In genomic region chr2:38423886-38424277, GRCm38 (mm10) we compare ENCODE assay signal across 10 mouse cellular contexts.
A peak's percentile ranks its signal among the peaks of the same experiment; 100 is the strongest.
DNase-seq lines count a peak whose midpoint lies in the region; ATAC-seq lines count a peak whose summit lies in the region.
"Had no signal": no experiment of that assay in that cellular context is flagged by ENCODE, and none has a peak within 500 bp of the region (broad histone marks: within the 10 kb centered on the region; RNA-seq: fewer than 3 reads in every experiment).

No protein-coding gene starts in this region.

- intact Hi-C loops in gastrocnemius, postnatal 14 days (cut with DNase I; ENCODE audit: low total_unique reads), result no loop called here

- H3K9ac ChIP-seq in intestine, embryonic 14.5 days (ENCODE audit: low read length), result no peak overlapping the region
- H3K9ac ChIP-seq in intestine, embryonic 16.5 days (ENCODE audit: low read depth, low read length), result no peak overlapping the region
- peak overlapping the region; percentile 54 for H3K9ac ChIP-seq in forebrain, embryonic 14.5 days (ENCODE audit: low read length)
- H3K9ac ChIP-seq in midbrain, embryonic 12.5 days (replicated peaks), result peak overlapping the region; percentile 13

- H3K36me3 ChIP-seq in intestine, embryonic 14.5 days (ENCODE audit: control insufficient read depth, insufficient read depth, low read length), result no peaks in the 10 kb centered on the region
- H3K36me3 ChIP-seq in intestine, embryonic 16.5 days (ENCODE audit: control insufficient read depth, insufficient read depth, low read length), result no peaks in the 10 kb centered on the region
- H3K36me3 ChIP-seq in forebrain, embryonic 14.5 days (ENCODE audit: control insufficient read depth, insufficient read depth, low read length), result no peaks in the 10 kb centered on the region
- no peaks in the 10 kb centered on the region for H3K36me3 ChIP-seq in midbrain, embryonic 12.5 days

- WGBS in intestine, embryonic 14.5 days, result 34% methylated on average over 7 of the region's 7 CpGs
- 33% methylated on average over 7 of the region's 7 CpGs for WGBS in intestine, embryonic 16.5 days
- 7% methylated on average over 7 of the region's 7 CpGs for WGBS in forebrain, embryonic 14.5 days
- WGBS in midbrain, embryonic 12.5 days, result 11% methylated on average over 7 of the region's 7 CpGs

- H3K27me3 ChIP-seq in intestine, embryonic 14.5 days (replicated peaks; ENCODE audit: control insufficient read depth, insufficient read depth, low read length), result no peaks in the 10 kb centered on the region
- H3K27me3 ChIP-seq in intestine, embryonic 16.5 days (replicated peaks; ENCODE audit: control insufficient read depth, insufficient read depth, low read length), result no peaks in the 10 kb centered on the region
- no peaks in the 10 kb centered on the region for H3K27me3 ChIP-seq in forebrain, embryonic 14.5 days (replicated peaks; ENCODE audit: control insufficient read depth, insufficient read depth, low read length)
- peaks cover 36% of the 10 kb centered on the region for H3K27me3 ChIP-seq in midbrain, embryonic 12.5 days

- ATAC-seq in intestine, embryonic 14.5 days (replicated peaks; ENCODE audit: low FRiP score, low TSS enrichment, low read depth), result no peak
- ATAC-seq in intestine, embryonic 16.5 days, result no peak
- ATAC-seq in forebrain, embryonic 14.5 days, result peak; percentile 49
- peak; percentile 11 for ATAC-seq in midbrain, embryonic 12.5 days (ENCODE audit: low FRiP score, low read depth)
- ATAC-seq in megakaryocyte progenitor cell, adult 5-6 weeks (replicated peaks; ENCODE audit: poor library complexity), result no peak
- ATAC-seq in megakaryocyte, adult 5-6 weeks (ENCODE audit: poor library complexity, severe bottlenecking), result no peak

- H3K4me3 ChIP-seq in intestine, embryonic 14.5 days (ENCODE audit: low read depth, low read length), result no peak overlapping the region
- H3K4me3 ChIP-seq in intestine, embryonic 16.5 days (ENCODE audit: low read length), result no peak overlapping the region
- H3K4me3 ChIP-seq in forebrain, embryonic 14.5 days (ENCODE audit: low read depth, low read length), result no peak overlapping the region
- H3K4me3 ChIP-seq in midbrain, embryonic 12.5 days, result no peak overlapping the region

- H3K4me2 ChIP-seq in intestine, embryonic 14.5 days (ENCODE audit: low read length), result peak overlapping the region; percentile 30; the same call in 1 of the 2 replicates
- H3K4me2 ChIP-seq in intestine, embryonic 16.5 days (ENCODE audit: low read depth, low read length), result no peak overlapping the region
- H3K4me2 ChIP-seq in forebrain, embryonic 14.5 days (ENCODE audit: low read length), result peak overlapping the region; percentile 43
- H3K4me2 ChIP-seq in midbrain, embryonic 12.5 days (replicated peaks), result peak overlapping the region; percentile 37

- no peak for DNase-seq in intestine, embryonic 14.5 days (ENCODE audit: low spot score)
- DNase-seq in cerebellum, adult 18-20 months, result peak; percentile 42 to 52
- peak; percentile 59 for DNase-seq in forebrain, embryonic 14.5 days (ENCODE audit: low spot score)
- no peak for DNase-seq in gastrocnemius, postnatal 14 days
- DNase-seq: adrenal gland, adult 8-10 months; lung, postnatal 10 days had no signal

- peaks cover 9% of the 10 kb centered on the region for H3K4me1 ChIP-seq in intestine, embryonic 14.5 days (replicated peaks; ENCODE audit: control insufficient read depth, insufficient read depth, low read length)
- no peaks in the 10 kb centered on the region for H3K4me1 ChIP-seq in intestine, embryonic 16.5 days (ENCODE audit: control insufficient read depth, insufficient read depth, low read length)
- peaks cover 18% of the 10 kb centered on the region for H3K4me1 ChIP-seq in forebrain, embryonic 14.5 days (ENCODE audit: control insufficient read depth, insufficient read depth, low read length)
- peaks cover 28% of the 10 kb centered on the region for H3K4me1 ChIP-seq in midbrain, embryonic 12.5 days

- no peaks in the 10 kb centered on the region for H3K9me3 ChIP-seq in intestine, embryonic 14.5 days (ENCODE audit: control insufficient read depth, low read length)
- H3K9me3 ChIP-seq in intestine, embryonic 16.5 days (ENCODE audit: control insufficient read depth, low read length), result no peaks in the 10 kb centered on the region
- no peaks in the 10 kb centered on the region for H3K9me3 ChIP-seq in forebrain, embryonic 14.5 days (replicated peaks; ENCODE audit: control insufficient read depth, low read length)
- H3K9me3 ChIP-seq in midbrain, embryonic 12.5 days, result no peaks in the 10 kb centered on the region

- no peak overlapping the region for H3K27ac ChIP-seq in intestine, embryonic 14.5 days (ENCODE audit: low read depth)
- H3K27ac ChIP-seq in intestine, embryonic 16.5 days (ENCODE audit: low read length), result no peak overlapping the region
- peak overlapping the region; percentile 93 for H3K27ac ChIP-seq in forebrain, embryonic 14.5 days (ENCODE audit: low read depth, low read length)
- H3K27ac ChIP-seq in midbrain, embryonic 12.5 days (replicated peaks), result peak overlapping the region; percentile 95

Comparison
In these comparisons a context has a peak if more than half of its experiments do, and no peak if none do; other contexts are left out.
1. ATAC-seq: peak in forebrain, embryonic 14.5 days (single experiment) and midbrain, embryonic 12.5 days (single experiment); none in intestine, embryonic 14.5 days (single experiment), intestine, embryonic 16.5 days (single experiment), megakaryocyte progenitor cell, adult 5-6 weeks (single experiment) and megakaryocyte, adult 5-6 weeks (single experiment).
2. DNase-seq: peak in cerebellum, adult 18-20 months (2 of 2) and forebrain, embryonic 14.5 days (single experiment); none in intestine, embryonic 14.5 days (single experiment) and gastrocnemius, postnatal 14 days (single experiment).
3. H3K27ac ChIP-seq: peak in forebrain, embryonic 14.5 days (single experiment) and midbrain, embryonic 12.5 days (single experiment); none in intestine, embryonic 14.5 days (single experiment) and intestine, embryonic 16.5 days (single experiment).
4. H3K9ac ChIP-seq: peak in forebrain, embryonic 14.5 days (single experiment) and midbrain, embryonic 12.5 days (single experiment); none in intestine, embryonic 14.5 days (single experiment) and intestine, embryonic 16.5 days (single experiment).